Mouse (Mus musculus) midbrain, embryonic 11.5 days (tissue): Measurements from ENCODE around the gene Lsamp. TPM values are rescaled to one million over a fixed set of nuclear protein-coding genes. Genes with fewer than 3 reads are reported as not detected.

Experiments
- ATAC-seq: fragments of 200-750 bp; cut with Nextera tagmentation; 2 replicates; pipeline ENCODE4 v1.8.0; 2017; ENCODE audit warnings: moderate TSS enrichment, moderate library complexity; ENCODE audit not compliant: low FRiP score
- DNase-seq: peaks from one replicate; pipeline ENCODE4 v3.0.0; 2015; ENCODE audit warnings: low spot score; ENCODE audit errors: missing footprints
- H3K27ac ChIP-seq: fragments of 300-500 bp; sonication (generic); 2 replicates; pipeline ENCODE4 v1.5.1; 2014; ENCODE audit warnings: low read depth, low read length
- H3K27me3 ChIP-seq: fragments of 300-500 bp; sonication (generic); 2 replicates; pipeline ENCODE4 v1.6.1; 2014; ENCODE audit warnings: mild to moderate bottlenecking, low read length, moderate library complexity, mixed read lengths; ENCODE audit not compliant: control insufficient read depth, insufficient read depth
- H3K36me3 ChIP-seq: fragments of 300-500 bp; sonication (generic); 2 replicates; pipeline ENCODE4 v1.6.1; 2014; ENCODE audit warnings: mild to moderate bottlenecking, low read length, moderate library complexity, mixed read lengths; ENCODE audit not compliant: control insufficient read depth, insufficient read depth
- H3K4me1 ChIP-seq: fragments of 300-500 bp; sonication (generic); 2 replicates; pipeline ENCODE4 v1.6.1; 2014; ENCODE audit warnings: low read length; ENCODE audit not compliant: control insufficient read depth, insufficient read depth
- H3K4me2 ChIP-seq: fragments of 300-500 bp; sonication (generic); 2 replicates; pipeline ENCODE4 v1.6.1; 2014; ENCODE audit warnings: mild to moderate bottlenecking, moderate library complexity
- H3K4me3 ChIP-seq: fragments of 300-500 bp; sonication (generic); 2 replicates; pipeline ENCODE4 v1.5.1; 2014; ENCODE audit warnings: low read depth, low read length
- H3K9ac ChIP-seq: fragments of 300-500 bp; sonication (generic); 2 replicates; pipeline ENCODE4 v1.6.1; 2014; ENCODE audit warnings: low read length
- H3K9me3 ChIP-seq: fragments of 300-500 bp; sonication (generic); 2 replicates; pipeline ENCODE4 v1.6.1; 2016; ENCODE audit warnings: low read length; ENCODE audit not compliant: control insufficient read depth
- WGBS: fragments of 180-500 bp; shearing (Covaris S2); extraction: QIAGEN DNeasy Blood & Tissue Kit; methylation state at CpG from one replicate; pipeline ENCODE4 v1.1.7; 2014; 5-methylcytosine and 5-hydroxymethylcytosine counted together
- polyA plus RNA-seq: library from polyadenylated mRNA; unstranded; fragments of >200 nt; fragmentation: Nextera tagmentation; extraction: Ambion mirVana; gene quantifications from 2 replicates; pipeline ENCODE4 v1.2.1, GENCODE M21; 2014

The Lsamp gene
- polyA plus RNA-seq, 1 experiment from 2014 or later = 13.0 TPM

DNA sequence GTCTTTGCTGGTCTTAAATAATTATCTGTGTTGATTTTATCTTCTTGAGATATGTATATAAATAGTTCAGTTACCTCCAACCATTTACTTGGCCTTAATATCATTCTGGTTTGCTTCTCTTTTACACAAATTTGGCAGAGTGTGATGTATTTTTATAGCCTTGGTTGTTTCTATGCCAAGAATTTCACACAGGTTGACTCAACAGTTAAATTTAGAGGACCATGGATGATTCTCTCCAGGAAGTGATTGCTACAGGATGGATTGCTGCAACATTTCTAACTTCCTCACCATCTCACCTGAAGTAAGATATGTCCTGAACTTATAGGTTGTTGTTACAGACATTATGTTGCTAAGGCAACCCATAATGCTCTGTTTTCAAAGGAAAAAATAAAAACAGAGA lies 882.6 kb downstream of the Lsamp start:
- no peaks in the 10 kb centered on the region for H3K27me3 ChIP-seq
- no peak overlapping the region for H3K27ac ChIP-seq
- DNase-seq = no peak
- H3K4me1 ChIP-seq = no peaks in the 10 kb centered on the region
- H3K9me3 ChIP-seq = no peaks in the 10 kb centered on the region
- no peak overlapping the region for H3K4me3 ChIP-seq
- no peak overlapping the region for H3K9ac ChIP-seq
- no peak for ATAC-seq
- H3K4me2 ChIP-seq = no peak overlapping the region
- H3K36me3 ChIP-seq = no peaks in the 10 kb centered on the region

DNA sequence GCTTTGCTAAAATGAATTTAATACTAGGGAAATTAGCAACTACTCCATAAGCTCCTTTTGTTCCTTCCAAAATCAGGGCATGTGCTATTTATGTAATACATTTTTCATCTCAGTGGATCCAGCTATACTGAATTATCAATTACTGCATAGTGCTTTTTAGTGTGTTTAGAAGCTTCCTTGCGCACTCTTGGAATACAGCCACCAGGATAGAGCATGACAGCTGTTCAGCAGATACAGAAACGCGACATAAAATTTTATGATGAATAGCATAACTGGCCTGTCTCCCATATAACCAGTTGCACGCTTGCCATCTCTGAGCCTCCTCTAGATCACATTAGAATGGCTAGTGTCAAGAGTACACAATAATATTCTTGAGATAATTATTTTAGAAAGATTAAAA lies 894.1 kb downstream of the Lsamp start:
- H3K4me1 ChIP-seq = no peaks in the 10 kb centered on the region
- no peaks in the 10 kb centered on the region for H3K27me3 ChIP-seq
- 95% methylated on average over 4 of the region's 4 CpGs for WGBS
- no peak overlapping the region for H3K9ac ChIP-seq
- H3K4me3 ChIP-seq = no peak overlapping the region
- ATAC-seq (no peak), DNase-seq (no peak)
- H3K4me2 ChIP-seq = no peak overlapping the region
- H3K36me3 ChIP-seq = no peaks in the 10 kb centered on the region
- no peak overlapping the region for H3K27ac ChIP-seq
- no peaks in the 10 kb centered on the region for H3K9me3 ChIP-seq

DNA sequence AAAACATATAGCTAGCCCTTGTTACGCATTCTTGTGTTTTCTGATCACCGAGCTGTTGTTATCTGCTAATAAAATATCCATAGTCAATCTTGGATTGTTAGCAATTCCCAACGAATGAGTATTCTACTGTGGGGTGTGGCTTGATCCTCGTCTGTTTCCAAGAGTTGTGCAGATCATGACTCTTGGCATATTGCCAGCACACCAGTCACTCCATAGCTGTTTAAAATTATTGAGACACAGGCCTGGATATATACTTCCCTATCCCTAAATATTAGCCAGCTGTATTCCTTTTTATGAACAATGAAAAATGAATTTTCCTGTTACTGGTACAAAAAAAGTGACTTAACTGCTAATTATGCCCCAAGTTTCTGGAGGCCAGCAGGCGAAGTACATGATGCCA lies 897.8 kb downstream of the Lsamp start:
- H3K4me1 ChIP-seq = no peaks in the 10 kb centered on the region
- ATAC-seq = no peak
- H3K4me2 ChIP-seq = no peak overlapping the region
- no peaks in the 10 kb centered on the region for H3K36me3 ChIP-seq
- H3K9ac ChIP-seq = no peak overlapping the region
- no peak overlapping the region for H3K27ac ChIP-seq
- WGBS = 82% methylated on average over 5 of the region's 5 CpGs
- no peak for DNase-seq
- H3K27me3 ChIP-seq = no peaks in the 10 kb centered on the region
- no peak overlapping the region for H3K4me3 ChIP-seq
- H3K9me3 ChIP-seq = no peaks in the 10 kb centered on the region

DNA sequence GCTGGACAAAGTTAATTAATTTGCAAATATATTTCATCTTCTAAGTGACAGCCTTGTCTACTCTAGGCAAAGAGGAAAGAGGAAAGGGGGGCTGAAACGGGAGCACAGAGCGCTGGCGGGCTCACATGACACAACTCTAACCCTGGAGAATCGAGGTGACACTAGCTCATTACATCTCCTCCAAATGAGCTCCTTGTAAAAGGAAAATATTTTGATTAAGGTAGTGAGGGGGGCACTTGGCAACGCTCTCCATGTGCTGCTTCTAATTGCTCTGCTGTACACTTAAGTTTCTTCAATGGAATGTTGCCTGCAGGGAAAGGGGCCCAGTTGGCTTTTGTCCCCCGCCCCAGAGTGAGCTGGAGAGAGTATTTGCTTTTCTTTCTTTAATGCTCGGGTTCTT lies 907.2 kb downstream of the Lsamp start:
- Histone ChIP-seq H3K27ac (no peak overlapping the region), H3K4me3 (no peak overlapping the region), H3K4me1 (no peaks in the 10 kb centered on the region), H3K27me3 (no peaks in the 10 kb centered on the region), H3K4me2 (no peak overlapping the region), H3K9ac (no peak overlapping the region), H3K36me3 (no peaks in the 10 kb centered on the region), H3K9me3 (no peaks in the 10 kb centered on the region)
- WGBS = 54% methylated on average over 7 of the region's 7 CpGs
- DNase-seq = no peak
- ATAC-seq = peak; percentile 64

DNA sequence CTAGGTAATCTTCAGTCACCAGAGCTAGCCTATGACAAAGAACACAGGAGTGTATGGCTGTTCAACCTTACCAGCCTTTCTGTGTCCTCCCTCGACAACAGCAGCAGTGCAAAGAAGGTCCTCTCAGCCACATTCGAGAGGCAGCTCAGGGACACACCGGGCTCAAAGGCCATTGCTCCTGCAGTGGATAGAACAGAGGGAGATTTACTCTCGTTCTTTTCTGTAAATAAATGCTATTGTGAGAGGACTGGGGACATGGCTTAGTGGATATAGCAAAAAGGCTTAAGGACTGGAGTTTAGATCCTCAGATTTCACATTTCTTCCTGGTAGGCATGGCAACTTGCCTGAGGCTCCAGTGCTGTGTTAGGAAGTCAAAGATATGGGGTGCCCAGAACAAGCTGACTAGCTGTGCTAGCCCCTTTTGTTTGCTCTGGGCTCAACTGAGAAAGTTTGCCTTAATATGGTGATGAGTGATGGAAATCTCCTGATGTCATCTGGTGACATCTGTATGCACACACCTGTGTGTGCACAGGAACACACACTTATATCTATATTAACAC lies 913.7 kb downstream of the Lsamp start:
- no peak overlapping the region for H3K4me3 ChIP-seq
- no peaks in the 10 kb centered on the region for H3K9me3 ChIP-seq
- no peak overlapping the region for H3K27ac ChIP-seq
- peaks cover 2% of the 10 kb centered on the region; the same call in 1 of the 2 replicates for H3K4me1 ChIP-seq
- no peak overlapping the region for H3K9ac ChIP-seq
- no peak overlapping the region for H3K4me2 ChIP-seq
- H3K36me3 ChIP-seq = no peaks in the 10 kb centered on the region
- no peaks in the 10 kb centered on the region for H3K27me3 ChIP-seq
- WGBS = 17% methylated on average over 4 of the region's 4 CpGs
- ATAC-seq (peak; percentile 80), DNase-seq (peak; percentile 86)

DNA sequence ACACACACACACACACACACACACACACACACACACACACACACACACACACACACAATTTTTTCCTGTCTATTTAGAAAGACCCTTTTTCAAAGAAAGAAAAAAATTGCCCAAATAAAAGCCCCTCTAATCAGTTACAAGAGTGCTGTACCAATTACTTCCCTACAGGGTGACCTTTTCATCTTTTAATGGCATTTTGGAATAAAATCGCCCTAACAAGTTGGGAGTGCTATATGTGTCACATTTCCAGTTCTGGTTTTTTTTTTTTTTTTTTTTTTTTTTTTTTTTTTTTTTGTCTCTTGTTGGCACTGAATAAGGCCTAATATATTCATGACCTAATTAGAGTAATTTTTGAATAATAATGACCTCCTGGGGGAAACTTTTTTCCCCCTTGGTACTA lies 923.7 kb downstream of the Lsamp start:
- WGBS = 72% methylated on average over 1 of the region's 1 CpGs
- Histone ChIP-seq H3K4me2 (no peak overlapping the region), H3K9me3 (no peaks in the 10 kb centered on the region), H3K4me3 (no peak overlapping the region), H3K4me1 (no peaks in the 10 kb centered on the region), H3K27me3 (no peaks in the 10 kb centered on the region), H3K36me3 (no peaks in the 10 kb centered on the region), H3K27ac (no peak overlapping the region), H3K9ac (no peak overlapping the region)
- DNase-seq = no peak
- ATAC-seq = no peak

DNA sequence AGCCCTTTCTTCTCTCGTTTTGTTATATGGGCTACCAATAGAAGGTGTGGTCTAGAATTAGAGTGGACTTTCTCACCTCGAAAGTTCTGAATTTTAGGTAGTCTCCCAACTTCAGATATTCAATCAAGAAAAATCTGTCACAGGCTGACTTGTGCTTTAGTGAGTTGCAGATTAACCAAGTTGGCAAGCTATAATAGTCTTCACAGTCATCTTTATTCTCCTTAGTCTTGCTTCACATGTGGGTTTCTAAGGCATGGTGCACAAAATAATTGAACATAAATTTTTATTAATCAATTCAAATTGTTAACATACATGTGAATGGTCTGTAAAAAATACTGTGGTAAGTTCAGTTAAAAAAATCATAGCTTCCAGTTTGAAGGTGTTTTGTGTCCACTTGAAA lies 930.0 kb downstream of the Lsamp start:
- Histone ChIP-seq H3K27me3 (no peaks in the 10 kb centered on the region), H3K9me3 (no peaks in the 10 kb centered on the region), H3K27ac (no peak overlapping the region), H3K4me2 (no peak overlapping the region), H3K4me3 (no peak overlapping the region), H3K9ac (no peak overlapping the region), H3K36me3 (no peaks in the 10 kb centered on the region), H3K4me1 (no peaks in the 10 kb centered on the region)
- DNase-seq (no peak), ATAC-seq (no peak)
- WGBS = 88% methylated on average over 2 of the region's 2 CpGs

DNA sequence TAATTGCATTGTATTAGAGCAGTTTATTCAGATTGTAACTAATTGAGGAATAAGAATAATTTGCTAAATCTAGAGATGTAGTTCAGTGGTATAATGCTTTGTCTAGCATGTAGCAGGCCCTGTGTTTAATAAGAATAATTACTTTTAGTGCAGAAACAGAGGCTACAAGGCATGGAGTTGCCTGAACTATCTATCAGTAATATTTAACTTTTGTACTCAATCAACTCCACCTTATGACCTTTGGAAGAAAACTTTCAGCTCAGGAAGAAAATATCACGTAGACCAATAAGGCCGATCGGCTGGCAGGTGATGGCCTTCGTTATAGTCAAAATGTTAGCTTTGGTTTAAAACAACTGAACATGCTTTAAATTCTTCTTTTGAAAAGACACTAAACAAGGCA lies 946.4 kb downstream of the Lsamp start:
- no peak overlapping the region for H3K27ac ChIP-seq
- no peaks in the 10 kb centered on the region for H3K4me1 ChIP-seq
- H3K36me3 ChIP-seq = no peaks in the 10 kb centered on the region
- H3K9ac ChIP-seq = no peak overlapping the region
- ATAC-seq (no peak), DNase-seq (no peak)
- no peaks in the 10 kb centered on the region for H3K9me3 ChIP-seq
- H3K4me2 ChIP-seq = no peak overlapping the region
- H3K27me3 ChIP-seq = no peaks in the 10 kb centered on the region
- WGBS = 94% methylated on average over 4 of the region's 4 CpGs
- H3K4me3 ChIP-seq = no peak overlapping the region

DNA sequence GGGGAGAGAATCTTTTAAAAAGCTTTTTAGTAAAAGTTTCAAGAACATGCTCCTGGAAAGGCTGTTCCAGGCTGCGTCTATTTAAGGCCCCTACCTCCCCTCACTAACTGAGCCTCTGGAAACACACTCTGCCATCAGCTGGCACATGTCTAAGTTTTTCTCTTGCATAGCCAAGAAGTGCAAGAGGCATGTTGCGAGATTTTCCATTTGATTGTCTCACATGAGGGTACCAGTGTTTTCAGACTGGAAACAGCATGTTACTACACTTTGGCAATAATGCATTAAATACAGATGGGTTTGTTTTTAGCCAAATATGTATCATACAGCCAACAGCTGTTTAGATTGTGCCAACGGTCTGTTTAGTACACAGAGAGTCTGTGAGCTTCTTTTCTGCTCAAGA lies 958.1 kb downstream of the Lsamp start:
- WGBS = 86% methylated on average over 3 of the region's 3 CpGs
- Histone ChIP-seq H3K4me3 (no peak overlapping the region), H3K27ac (no peak overlapping the region), H3K4me1 (no peaks in the 10 kb centered on the region), H3K27me3 (no peaks in the 10 kb centered on the region), H3K9me3 (no peaks in the 10 kb centered on the region), H3K36me3 (no peaks in the 10 kb centered on the region), H3K9ac (no peak overlapping the region), H3K4me2 (no peak overlapping the region)
- ATAC-seq = no peak
- DNase-seq = no peak

DNA sequence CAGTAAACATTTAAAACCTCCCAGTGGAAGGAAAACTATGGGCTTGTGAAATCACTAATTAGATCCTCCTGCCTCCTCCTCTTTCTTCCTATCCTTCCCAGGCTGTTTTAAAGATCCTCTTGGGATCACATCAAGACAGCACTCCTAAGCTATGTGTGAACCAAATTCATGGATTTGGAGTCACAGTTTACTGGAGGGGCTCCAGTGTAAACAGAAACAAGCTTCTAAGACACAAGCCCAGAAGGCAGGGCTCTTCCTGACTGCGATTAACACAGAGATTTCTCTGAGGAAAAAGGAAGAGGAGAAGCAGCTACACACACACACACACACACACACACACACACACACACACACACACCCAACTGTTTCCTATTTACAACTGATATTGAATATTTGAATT lies 961.7 kb downstream of the Lsamp start:
- 58% methylated on average over 1 of the region's 1 CpGs for WGBS

More for the DNA sequence above, 961.7 kb downstream of the Lsamp start:
- no peak overlapping the region for H3K4me2 ChIP-seq
- H3K4me3 ChIP-seq = no peak overlapping the region
- no peak for ATAC-seq
- DNase-seq = no peak
- H3K4me1 ChIP-seq = no peaks in the 10 kb centered on the region
- no peaks in the 10 kb centered on the region for H3K9me3 ChIP-seq
- no peak overlapping the region for H3K9ac ChIP-seq
- no peak overlapping the region for H3K27ac ChIP-seq
- H3K27me3 ChIP-seq = no peaks in the 10 kb centered on the region
- no peaks in the 10 kb centered on the region for H3K36me3 ChIP-seq
